Mouse (Mus musculus) megakaryocyte, embryonic 14.5 days (primary cell): Measurements from ENCODE around the gene Ubl3.

Source experiments
- FLI1 ChIP-seq: IDR thresholded peaks from 2 replicates; pipeline ENCODE4 v1.6.1; 2012; ENCODE audit warnings: low read length, inconsistent platforms, mixed read lengths
- GATA1 ChIP-seq: IDR thresholded peaks from 3 replicates; pipeline ENCODE4 v1.6.1; 2012; ENCODE audit warnings: mixed read lengths, low read length, inconsistent platforms, borderline replicate concordance

DNA sequence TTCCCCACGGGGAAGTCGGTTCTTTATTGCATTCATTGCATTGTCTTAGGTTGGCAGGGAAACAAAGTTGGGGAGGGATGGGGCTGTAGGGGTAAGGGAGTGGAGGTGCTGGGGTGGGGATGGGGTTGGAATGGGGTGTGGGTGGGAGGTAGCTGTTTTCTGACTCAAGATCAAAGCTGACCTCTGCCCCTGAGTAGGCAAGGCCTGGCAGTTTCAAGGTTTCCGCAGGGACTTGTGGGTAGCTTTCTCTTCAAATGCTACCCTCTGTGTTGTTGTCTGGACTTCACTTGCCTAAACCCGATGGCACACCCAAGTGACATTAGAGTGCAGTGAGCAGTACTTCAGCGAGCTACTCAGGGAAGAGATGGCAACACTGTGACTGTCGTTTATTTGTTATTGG is 13.0 kb upstream of the Ubl3 start:
- TF ChIP-seq GATA1: no peak
- no peak for TF ChIP-seq FLI1
